Mouse (Mus musculus) brain, embryonic 14.5 days (tissue): ENCODE results near the gene Iqcg.

Experiments used
- CTCF ChIP-seq: fragments of 200-500 bp; IDR thresholded peaks from 2 replicates; pipeline ENCODE4 v1.5.1; 2012; ENCODE audit warnings: inconsistent platforms, mild to moderate bottlenecking, moderate library complexity, borderline replicate concordance; ENCODE audit not compliant: insufficient read depth, insufficient read length; ENCODE audit errors: extremely low read depth
- POLR2A ChIP-seq: fragments of 200-500 bp; IDR thresholded peaks from 2 replicates; pipeline ENCODE4 v1.6.1; 2012; ENCODE audit warnings: mild to moderate bottlenecking, inconsistent platforms, borderline replicate concordance; ENCODE audit not compliant: poor library complexity, insufficient read depth, insufficient read length, severe bottlenecking; ENCODE audit errors: extremely low read depth

GRCm38 (mm10) chr16:33014921-33015320, 41.1 kb downstream of the Iqcg start:
- TF ChIP-seq POLR2A (no peak), CTCF (no peak)
